Mouse (Mus musculus) liver, embryonic 14 days (tissue): Measurements from ENCODE around the gene Col5a3. TPM values are rescaled to one million over a fixed set of nuclear protein-coding genes. Genes with fewer than 3 reads are reported as not detected.

Experiments
- polyA plus RNA-seq: library from polyadenylated mRNA; depleted of rRNA; stranded (reverse); fragments of >200 nt; gene quantifications from 2 replicates; pipeline ENCODE4 v1.2.3, GENCODE M21; 2012; rRNA removed

The Col5a3 gene
- polyA plus RNA-seq, result 0.05 and 0.10 TPM in 2 replicates

DNA sequence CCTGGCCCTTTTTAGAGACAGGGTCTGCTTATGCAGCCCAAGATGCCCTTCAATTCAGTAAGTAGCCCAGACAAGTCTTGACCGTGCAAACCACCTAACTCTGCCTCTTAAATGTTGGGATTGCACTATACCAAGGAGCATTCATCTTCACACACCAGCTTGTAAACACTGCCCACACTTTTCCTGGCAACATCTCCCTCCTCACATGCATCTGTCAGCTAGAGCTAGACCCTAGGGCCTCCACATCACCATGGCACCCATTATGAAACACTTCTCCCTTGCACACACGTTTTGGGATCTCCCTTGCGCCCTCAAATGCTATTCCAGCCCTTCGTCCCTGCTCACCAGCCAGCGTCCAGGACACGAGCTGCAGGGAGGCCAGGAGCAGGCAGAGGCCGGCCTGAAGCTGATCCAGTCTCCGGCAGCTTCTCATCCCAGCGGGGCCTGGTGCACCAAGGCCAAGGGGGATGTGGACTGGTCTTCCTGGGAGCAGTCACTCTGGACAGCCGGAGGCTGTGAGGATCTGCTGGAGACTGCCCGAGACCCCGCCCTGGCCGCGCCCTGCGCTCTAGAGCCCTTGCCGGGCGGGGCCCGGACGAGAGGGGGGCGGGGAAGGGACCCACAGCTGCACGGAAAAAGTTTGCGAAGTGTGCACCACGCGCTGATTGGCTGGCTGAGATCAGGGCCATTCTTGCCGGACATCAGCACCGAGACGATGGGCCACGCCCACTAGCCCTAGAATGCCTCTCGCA is at the start of gene Col5a3:
Gene Col5a3, minus strand, starts transcription at position 547 of the 752 bp plus-strand sequence.

GRCm38 (mm10) chr9:20818236-20818635 is 3.4 kb upstream of the Col5a3 start, which contains the start of gene Rdh8:
TSS of gene Rdh8 (plus strand) at chr9:20818503.

DNA sequence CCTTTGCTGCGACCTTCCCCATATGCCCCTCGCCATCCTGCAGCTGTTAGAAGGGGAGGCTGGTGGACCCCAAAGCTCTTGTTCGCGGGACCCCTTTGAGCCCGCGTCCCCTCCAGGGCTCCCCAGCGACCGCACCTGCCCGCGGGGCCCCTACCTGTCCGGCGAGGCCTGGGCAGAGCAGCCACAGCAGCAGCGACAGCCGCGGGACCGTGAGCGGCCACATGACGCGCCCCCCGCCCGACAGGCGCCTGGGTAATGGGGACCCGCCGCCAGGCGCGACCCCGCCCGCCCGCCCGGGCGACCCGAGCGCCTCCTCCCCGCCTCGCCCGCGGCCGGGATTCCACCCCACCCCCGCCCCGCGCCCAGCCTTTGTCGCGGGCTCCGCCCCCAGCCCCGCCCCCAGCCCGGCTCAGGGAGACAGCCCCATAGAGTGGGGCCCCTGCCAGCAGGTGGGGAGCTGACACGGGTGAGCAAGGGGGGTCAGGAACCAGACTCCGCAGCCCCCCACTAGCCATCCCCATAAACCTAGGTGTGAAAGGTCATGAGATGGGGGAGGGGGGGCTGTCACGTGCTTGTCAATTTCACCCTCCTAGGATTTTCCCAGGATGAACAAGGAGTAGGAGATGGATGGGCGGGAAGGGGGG is 68.7 kb downstream of the Col5a3 start, which contains the start of gene Olfm2:
Gene Olfm2, minus strand, starts transcription at position 333 of the 644 bp plus-strand sequence.

Other genes starting within 250 kb of the Col5a3 start
- gene Zfp846, start 233.8 kb downstream of the Col5a3 start, polyA plus RNA-seq, result 1.6 and 1.9 TPM in 2 replicates
- 192 and 193 TPM in 2 replicates for gene Ubl5, start 172.2 kb downstream of the Col5a3 start, polyA plus RNA-seq
- 5.9 and 6.9 TPM in 2 replicates for gene Fbxl12, start 170.3 kb downstream of the Col5a3 start, polyA plus RNA-seq
- 12.3 and 13.3 TPM in 2 replicates for gene Pin1, start 163.0 kb downstream of the Col5a3 start, polyA plus RNA-seq
- 0.06 and 0.12 TPM in 2 replicates for gene Olfm2, start 68.7 kb downstream of the Col5a3 start, polyA plus RNA-seq
- not detected in 2 replicates for gene Rdh8, start 3.4 kb upstream of the Col5a3 start, polyA plus RNA-seq
- gene A230050P20Rik, start 53.6 kb upstream of the Col5a3 start, polyA plus RNA-seq, result 10.5 and 12.0 TPM in 2 replicates
- 6.1 and 7.2 TPM in 2 replicates for gene Angptl6, start 64.7 kb upstream of the Col5a3 start, polyA plus RNA-seq
- 75.4 and 82.4 TPM in 2 replicates for gene Ppan, start 73.1 kb upstream of the Col5a3 start, polyA plus RNA-seq
- 102 and 113 TPM in 2 replicates for gene Eif3g, start 83.6 kb upstream of the Col5a3 start, polyA plus RNA-seq
- gene Dnmt1, start 144.8 kb upstream of the Col5a3 start, polyA plus RNA-seq, result 52.7 and 58.2 TPM in 2 replicates
- 1.2 and 1.4 TPM in 2 replicates for gene S1pr2, start 161.7 kb upstream of the Col5a3 start, polyA plus RNA-seq
- gene Mrpl4, start 187.7 kb upstream of the Col5a3 start, polyA plus RNA-seq, result 27.2 and 35.9 TPM in 2 replicates
- gene Icam1, start 200.9 kb upstream of the Col5a3 start, polyA plus RNA-seq, result 6.7 and 7.2 TPM in 2 replicates
- gene Icam4, start 214.3 kb upstream of the Col5a3 start, polyA plus RNA-seq, result 55.5 and 64.7 TPM in 2 replicates
- 0.68 and 0.89 TPM in 2 replicates for gene Icam5, start 217.0 kb upstream of the Col5a3 start, polyA plus RNA-seq